Mouse (Mus musculus): ENCODE data around the gene Wfdc18. TPM values are rescaled to one million over a fixed set of nuclear protein-coding genes. Genes with fewer than 3 reads are reported as not detected.

Wfdc18 gene
- total and polyA plus RNA-seq, 3 experiments = not detected

DNA sequence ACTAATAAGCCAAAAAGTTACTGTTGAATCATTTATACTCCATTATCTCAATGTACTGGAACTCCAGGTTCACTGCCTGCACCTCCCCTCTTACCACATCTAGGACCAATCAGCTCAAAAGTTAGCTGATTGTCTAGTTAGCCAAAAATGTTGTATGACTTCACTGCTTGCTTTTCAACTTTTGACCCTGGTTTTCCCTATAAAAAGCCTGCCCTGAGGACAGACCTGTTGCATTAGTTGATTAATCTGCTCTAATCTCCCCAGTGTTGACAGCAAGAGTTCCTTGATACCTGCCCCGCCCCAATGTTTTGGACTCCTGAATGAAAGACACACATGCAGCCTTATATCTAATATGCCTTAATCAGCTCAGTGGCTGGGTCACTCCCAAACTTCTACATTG is 22.3 kb downstream of the Wfdc18 start:
- H3K4me3 ChIP-seq (ENCODE audit: control insufficient read depth in 1 of 2, insufficient read depth in 1 of 2, low read depth in 2 of 2, low read length in 2 of 2) = no peak overlapping the region
- TF ChIP-seq TCF12 (IDR thresholded peaks at IDR 0.05; ENCODE audit: low read depth, low read length) = no peak
- no peak for TF ChIP-seq TAL1 (IDR thresholded peaks at IDR 0.05; ENCODE audit: low read length)
- TF ChIP-seq MAX (IDR thresholded peaks at IDR 0.05; ENCODE audit: low read length) = no peak
- TF ChIP-seq GABPA (IDR thresholded peaks at IDR 0.05; ENCODE audit: low read depth, low read length) = no peak
- no peak for TF ChIP-seq POLR2AphosphoS2 (IDR thresholded peaks at IDR 0.05; ENCODE audit: low read length)
- TF ChIP-seq BHLHE40 (IDR thresholded peaks at IDR 0.05; ENCODE audit: borderline replicate concordance, low read depth, low read length) = no peak
- TF ChIP-seq ZMIZ1 (IDR thresholded peaks at IDR 0.05; ENCODE audit: low read depth, low read length) = no peak
- no peak for TF ChIP-seq POLR2A (IDR thresholded peaks at IDR 0.05; ENCODE audit: control insufficient read depth in 1 of 2, insufficient read depth in 1 of 2, low read depth in 1 of 2, low read length in 2 of 2, poor library complexity in 1 of 2)
- no peak for TF ChIP-seq GATA1 (IDR thresholded peaks at IDR 0.05; ENCODE audit: low read depth, low read length)
- no peak for TF ChIP-seq RCOR1 (IDR thresholded peaks at IDR 0.05; ENCODE audit: low read depth, low read length)
- TF ChIP-seq MYC (IDR thresholded peaks at IDR 0.05; ENCODE audit: low read depth, low read length) = no peak
- no peak for TF ChIP-seq ZKSCAN1 (IDR thresholded peaks at IDR 0.05; ENCODE audit: low read depth, low read length)
- no peak overlapping the region for H3K27ac ChIP-seq (ENCODE audit: control insufficient read depth, low read depth, low read length)
- H3K9me3 ChIP-seq (replicated peaks; ENCODE audit: insufficient read depth, low read length) = no peaks in the 10 kb centered on the region
- no peak overlapping the region for H3K9ac ChIP-seq (ENCODE audit: control insufficient read depth, low read depth, low read length, poor library complexity, severe bottlenecking)
- DNase-seq (ENCODE audit: low read depth, low spot score) = no peak
- H3K79me2 ChIP-seq (ENCODE audit: control insufficient read depth, insufficient read depth, low read length, poor library complexity) = no peaks in the 10 kb centered on the region
- H3K27me3 ChIP-seq (ENCODE audit: control insufficient read depth in 1 of 2, insufficient read depth in 2 of 2, low read length in 2 of 2) = peaks cover 11 to 14% of the 10 kb centered on the region in 2 experiments
- H3K36me3 ChIP-seq (ENCODE audit: control insufficient read depth in 1 of 2, insufficient read depth in 2 of 2, low read length in 2 of 2) = no peaks in the 10 kb centered on the region
- H3K4me1 ChIP-seq (ENCODE audit: control insufficient read depth in 1 of 2, insufficient read depth in 2 of 2, low read length in 2 of 2) = no peaks in the 10 kb centered on the region

DNA sequence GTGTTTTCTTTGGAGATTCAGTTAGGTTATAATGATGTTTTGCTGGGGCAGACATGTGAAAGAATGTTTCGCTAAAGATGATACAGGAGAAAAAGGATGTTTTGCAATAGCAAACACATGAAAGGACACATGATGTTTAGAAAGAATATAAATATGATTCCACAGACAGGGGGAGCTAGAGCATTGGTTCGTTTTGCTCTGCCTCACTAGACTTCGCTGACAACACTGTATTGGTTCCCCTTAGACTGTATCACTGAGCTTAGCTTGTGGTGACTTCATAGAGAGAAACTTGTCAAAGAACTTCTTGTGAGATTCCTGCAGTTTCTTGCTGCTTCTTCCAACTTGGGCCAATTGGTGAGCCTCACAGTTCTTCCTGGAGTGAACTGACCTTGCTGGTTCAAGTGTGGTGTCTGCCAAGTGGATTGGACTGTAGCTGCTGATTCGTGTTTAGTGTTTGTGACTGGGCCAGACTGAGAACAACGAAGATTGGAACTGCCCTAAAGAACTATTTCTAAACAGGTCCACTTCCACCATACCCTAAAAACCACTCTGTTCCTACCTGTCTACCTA is 24.3 kb downstream of the Wfdc18 start:
- TF ChIP-seq CTCF (IDR thresholded peaks at IDR 0.05 in 2 of 3, conservative IDR thresholded peaks at IDR 0.05 in 1 of 3; ENCODE audit: control insufficient read depth in 1 of 3, insufficient read depth in 1 of 3, low read depth in 2 of 3, low read length in 3 of 3, poor library complexity in 1 of 3, severe bottlenecking in 1 of 3) (peak; percentile 2 to 43 (median 33); a peak in 3 of 6 replicates), KAT2A (conservative IDR thresholded peaks at IDR 0.05; ENCODE audit: low read depth, low read length) (no peak), MAZ (IDR thresholded peaks at IDR 0.05; ENCODE audit: low read depth, low read length) (no peak), ZNF384 (IDR thresholded peaks at IDR 0.05; ENCODE audit: low read depth, low read length) (no peak)
- H3K9ac ChIP-seq (ENCODE audit: control insufficient read depth, low read depth, low read length, poor library complexity, severe bottlenecking) = no peak overlapping the region
- peaks cover 11 to 14% of the 10 kb centered on the region in 2 experiments for H3K27me3 ChIP-seq (ENCODE audit: control insufficient read depth in 1 of 2, insufficient read depth in 2 of 2, low read length in 2 of 2)
- no peak overlapping the region for H3K27ac ChIP-seq (ENCODE audit: control insufficient read depth, low read depth, low read length)
- no peaks in the 10 kb centered on the region for H3K9me3 ChIP-seq (replicated peaks; ENCODE audit: insufficient read depth, low read length)
- no peaks in the 10 kb centered on the region for H3K79me2 ChIP-seq (ENCODE audit: control insufficient read depth, insufficient read depth, low read length, poor library complexity)
- DNase-seq (ENCODE audit: low read depth, low spot score) = peak; percentile 43
- no peaks in the 10 kb centered on the region for H3K36me3 ChIP-seq (ENCODE audit: control insufficient read depth in 1 of 2, insufficient read depth in 2 of 2, low read length in 2 of 2)
- H3K4me3 ChIP-seq (ENCODE audit: control insufficient read depth in 1 of 2, insufficient read depth in 1 of 2, low read depth in 2 of 2, low read length in 2 of 2) = no peak overlapping the region
- H3K4me1 ChIP-seq (ENCODE audit: control insufficient read depth in 1 of 2, insufficient read depth in 2 of 2, low read length in 2 of 2) = no peaks in the 10 kb centered on the region

DNA sequence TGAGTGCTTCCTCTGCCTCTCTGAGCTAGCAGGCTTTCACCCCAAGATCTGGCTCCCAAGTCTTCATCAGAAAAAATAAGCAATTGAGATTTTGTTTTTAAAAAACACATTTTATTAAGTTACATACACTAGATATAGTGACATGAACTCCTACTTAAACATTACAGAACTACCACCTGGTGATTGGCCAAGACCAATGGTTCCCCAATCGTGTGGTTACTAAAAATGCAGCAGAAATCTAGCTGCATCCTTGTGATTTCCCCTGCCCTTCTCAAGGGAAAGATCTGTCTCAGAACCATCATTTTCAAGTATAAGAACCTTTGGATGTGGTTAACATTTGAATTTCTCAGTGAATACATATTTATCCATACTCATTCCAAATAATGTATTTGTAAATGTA is 25.4 kb downstream of the Wfdc18 start:
- DNase-seq (ENCODE audit: low read depth, low spot score) = no peak
- Histone ChIP-seq H3K27ac (ENCODE audit: control insufficient read depth, low read depth, low read length) (no peak overlapping the region), H3K4me3 (ENCODE audit: control insufficient read depth in 1 of 2, insufficient read depth in 1 of 2, low read depth in 2 of 2, low read length in 2 of 2) (no peak overlapping the region), H3K36me3 (ENCODE audit: control insufficient read depth in 1 of 2, insufficient read depth in 2 of 2, low read length in 2 of 2) (no peaks in the 10 kb centered on the region), H3K9ac (ENCODE audit: control insufficient read depth, low read depth, low read length, poor library complexity, severe bottlenecking) (no peak overlapping the region), H3K27me3 (ENCODE audit: control insufficient read depth in 1 of 2, insufficient read depth in 2 of 2, low read length in 2 of 2) (peaks cover 7 to 11% of the 10 kb centered on the region in 2 experiments), H3K4me1 (ENCODE audit: control insufficient read depth in 1 of 2, insufficient read depth in 2 of 2, low read length in 2 of 2) (no peaks in the 10 kb centered on the region), H3K9me3 (replicated peaks; ENCODE audit: insufficient read depth, low read length) (no peaks in the 10 kb centered on the region), H3K79me2 (ENCODE audit: control insufficient read depth, insufficient read depth, low read length, poor library complexity) (no peaks in the 10 kb centered on the region)
- TF ChIP-seq NRF1 (IDR thresholded peaks at IDR 0.05; ENCODE audit: insufficient read depth, low read depth, low read length, poor library complexity, severe bottlenecking) = no peak
- TF ChIP-seq MYC (IDR thresholded peaks at IDR 0.05; ENCODE audit: low read depth, low read length) = no peak

Measured in MEL (cell line).